Mouse (Mus musculus) liver, embryonic 16.5 days (tissue): ENCODE results near the gene Rbl1. TPM values are rescaled to one million over a fixed set of nuclear protein-coding genes. Genes with fewer than 3 reads are reported as not detected.

Source experiments
- ATAC-seq: fragments of 200-750 bp; cut with Nextera tagmentation; 2 replicates; pipeline ENCODE4 v1.8.0; 2017; ENCODE audit warnings: low read depth, mild to moderate bottlenecking, moderate number of reproducible peaks, moderate library complexity
- H3K27ac ChIP-seq: fragments of 300-500 bp; sonication (generic); 2 replicates; pipeline ENCODE4 v1.5.1; 2014; ENCODE audit warnings: mild to moderate bottlenecking, low read length
- H3K27me3 ChIP-seq: fragments of 300-500 bp; sonication (generic); 2 replicates; pipeline ENCODE4 v1.6.1; 2014; ENCODE audit warnings: low read depth, low read length, mixed read lengths; ENCODE audit not compliant: control insufficient read depth, insufficient read depth
- H3K36me3 ChIP-seq: fragments of 300-500 bp; sonication (generic); 2 replicates; pipeline ENCODE4 v1.6.1; 2014; ENCODE audit warnings: mild to moderate bottlenecking; ENCODE audit not compliant: control insufficient read depth, insufficient read depth
- H3K4me1 ChIP-seq: fragments of 300-500 bp; sonication (generic); 2 replicates; pipeline ENCODE4 v1.6.1; 2014; ENCODE audit warnings: low read depth, low read length, mixed read lengths; ENCODE audit not compliant: control insufficient read depth
- H3K4me2 ChIP-seq: fragments of 300-500 bp; sonication (generic); 2 replicates; pipeline ENCODE4 v1.6.1; 2014; ENCODE audit warnings: low read depth, low read length, mixed read lengths
- H3K4me3 ChIP-seq: fragments of 300-500 bp; sonication (generic); 2 replicates; pipeline ENCODE4 v1.5.1; 2014; ENCODE audit warnings: low read depth, mild to moderate bottlenecking, low read length
- H3K9ac ChIP-seq: fragments of 300-500 bp; sonication (generic); 2 replicates; pipeline ENCODE4 v1.6.1; 2014; ENCODE audit warnings: low read depth, low read length
- H3K9me3 ChIP-seq: fragments of 300-500 bp; sonication (generic); replicated peaks from 2 replicates; pipeline ENCODE4 v1.6.1; 2016; ENCODE audit warnings: low read length; ENCODE audit not compliant: control insufficient read depth
- WGBS: fragments of 180-500 bp; shearing (Covaris S2); extraction: QIAGEN DNeasy Blood & Tissue Kit; methylation state at CpG from one replicate; pipeline ENCODE4 v1.1.7; 2014; ENCODE audit not compliant: insufficient replicate concordance; 5-methylcytosine and 5-hydroxymethylcytosine counted together
- polyA plus RNA-seq: library from polyadenylated mRNA; unstranded; fragments of >200 nt; fragmentation: Nextera tagmentation; extraction: Ambion mirVana; gene quantifications from 2 replicates; pipeline ENCODE4 v1.2.1, GENCODE M21; 2015

Rbl1 gene
- polyA plus RNA-seq, 1 experiment from 2014 or later: 17.0 TPM

GRCm38 (mm10) chr2:157125246-157125645, 79.1 kb downstream of the Rbl1 start:
- Histone ChIP-seq H3K27ac (no peak overlapping the region), H3K9me3 (no peaks in the 10 kb centered on the region), H3K36me3 (no peaks in the 10 kb centered on the region; the same call in 1 of the 2 replicates), H3K4me2 (no peak overlapping the region), H3K9ac (no peak overlapping the region), H3K4me1 (no peaks in the 10 kb centered on the region; the same call in 1 of the 2 replicates), H3K27me3 (no peaks in the 10 kb centered on the region), H3K4me3 (no peak overlapping the region)
- 70% methylated on average over 3 of the region's 3 CpGs for WGBS
- ATAC-seq: no peak

GRCm38 (mm10) chr2:157121766-157122165, 82.6 kb downstream of the Rbl1 start:
- no peaks in the 10 kb centered on the region for H3K27me3 ChIP-seq
- no peak for ATAC-seq
- H3K27ac ChIP-seq: no peak overlapping the region
- H3K4me2 ChIP-seq: no peak overlapping the region
- no peaks in the 10 kb centered on the region for H3K9me3 ChIP-seq
- no peaks in the 10 kb centered on the region; the same call in 1 of the 2 replicates for H3K4me1 ChIP-seq
- H3K36me3 ChIP-seq: no peaks in the 10 kb centered on the region; the same call in 1 of the 2 replicates
- WGBS: 84% methylated on average over 8 of the region's 8 CpGs
- no peak overlapping the region for H3K9ac ChIP-seq
- no peak overlapping the region for H3K4me3 ChIP-seq

- 40% methylated on average over 3 of the region's 3 CpGs for WGBS
- Histone ChIP-seq H3K4me1 (no peaks in the 10 kb centered on the region; the same call in 1 of the 2 replicates), H3K9me3 (no peaks in the 10 kb centered on the region), H3K4me2 (no peak overlapping the region), H3K36me3 (no peaks in the 10 kb centered on the region; the same call in 1 of the 2 replicates), H3K27me3 (no peaks in the 10 kb centered on the region), H3K27ac (no peak overlapping the region), H3K4me3 (no peak overlapping the region), H3K9ac (no peak overlapping the region)
- ATAC-seq: no peak
Observed at GRCm38 (mm10) chr2:157119075-157119474, 85.3 kb downstream of the Rbl1 start.

- Histone ChIP-seq H3K4me1 (no peaks in the 10 kb centered on the region; the same call in 1 of the 2 replicates), H3K9me3 (no peaks in the 10 kb centered on the region), H3K36me3 (no peaks in the 10 kb centered on the region; the same call in 1 of the 2 replicates), H3K4me2 (no peak overlapping the region), H3K27me3 (no peaks in the 10 kb centered on the region), H3K27ac (no peak overlapping the region), H3K9ac (no peak overlapping the region), H3K4me3 (no peak overlapping the region)
- no peak for ATAC-seq
- WGBS: 76% methylated on average over 4 of the region's 4 CpGs
Observed at GRCm38 (mm10) chr2:157118556-157118955, 85.8 kb downstream of the Rbl1 start.

- no peak for ATAC-seq
- no peaks in the 10 kb centered on the region; the same call in 1 of the 2 replicates for H3K4me1 ChIP-seq
- no peaks in the 10 kb centered on the region for H3K27me3 ChIP-seq
- 23% methylated on average over 3 of the region's 3 CpGs for WGBS
- H3K9ac ChIP-seq: no peak overlapping the region
- no peaks in the 10 kb centered on the region; the same call in 1 of the 2 replicates for H3K36me3 ChIP-seq
- no peak overlapping the region for H3K4me2 ChIP-seq
- H3K27ac ChIP-seq: no peak overlapping the region
- H3K9me3 ChIP-seq: no peaks in the 10 kb centered on the region
- H3K4me3 ChIP-seq: no peak overlapping the region
Observed at GRCm38 (mm10) chr2:157116964-157117363, 87.4 kb downstream of the Rbl1 start.

GRCm38 (mm10) chr2:157108236-157108635, 96.1 kb downstream of the Rbl1 start:
- Histone ChIP-seq H3K36me3 (peaks cover 6% of the 10 kb centered on the region; the same call in 1 of the 2 replicates), H3K27ac (no peak overlapping the region), H3K4me3 (no peak overlapping the region), H3K9me3 (no peaks in the 10 kb centered on the region), H3K4me2 (no peak overlapping the region), H3K4me1 (no peaks in the 10 kb centered on the region), H3K27me3 (no peaks in the 10 kb centered on the region), H3K9ac (no peak overlapping the region)
- no peak for ATAC-seq
- WGBS: 51% methylated on average over 4 of the region's 4 CpGs

GRCm38 (mm10) chr2:157104454-157104853, 99.9 kb downstream of the Rbl1 start:
- no peak overlapping the region for H3K4me3 ChIP-seq
- no peak overlapping the region for H3K9ac ChIP-seq
- H3K9me3 ChIP-seq: no peaks in the 10 kb centered on the region
- no peaks in the 10 kb centered on the region for H3K4me1 ChIP-seq
- H3K4me2 ChIP-seq: no peak overlapping the region
- no peak overlapping the region for H3K27ac ChIP-seq
- ATAC-seq: no peak
- H3K36me3 ChIP-seq: peaks cover 11% of the 10 kb centered on the region; the same call in 1 of the 2 replicates
- no peaks in the 10 kb centered on the region for H3K27me3 ChIP-seq
- WGBS: 76% methylated on average over 8 of the region's 8 CpGs

- no peak overlapping the region for H3K4me2 ChIP-seq
- H3K36me3 ChIP-seq: peaks cover 5% of the 10 kb centered on the region; the same call in 1 of the 2 replicates
- H3K27me3 ChIP-seq: no peaks in the 10 kb centered on the region
- no peak for ATAC-seq
- no peak overlapping the region for H3K9ac ChIP-seq
- no peak overlapping the region for H3K4me3 ChIP-seq
- no peak overlapping the region for H3K27ac ChIP-seq
- no peaks in the 10 kb centered on the region for H3K9me3 ChIP-seq
- 69% methylated on average over 2 of the region's 2 CpGs for WGBS
- H3K4me1 ChIP-seq: no peaks in the 10 kb centered on the region
Observed at GRCm38 (mm10) chr2:157102256-157102655, 102.1 kb downstream of the Rbl1 start.

GRCm38 (mm10) chr2:157101650-157102049, 102.7 kb downstream of the Rbl1 start:
- H3K36me3 ChIP-seq: peaks cover 5% of the 10 kb centered on the region; the same call in 1 of the 2 replicates
- WGBS: 87% methylated on average over 9 of the region's 9 CpGs
- no peak overlapping the region for H3K27ac ChIP-seq
- no peaks in the 10 kb centered on the region for H3K9me3 ChIP-seq
- H3K9ac ChIP-seq: no peak overlapping the region
- H3K4me1 ChIP-seq: no peaks in the 10 kb centered on the region
- no peak for ATAC-seq
- H3K27me3 ChIP-seq: no peaks in the 10 kb centered on the region
- H3K4me2 ChIP-seq: no peak overlapping the region
- no peak overlapping the region for H3K4me3 ChIP-seq
